Mouse (Mus musculus): ENCODE data around the gene Prcd. TPM values are rescaled to one million over a fixed set of nuclear protein-coding genes. Genes with fewer than 3 reads are reported as not detected.

Gene Prcd
- polyA plus RNA-seq, 1 experiment from 2014 or later, result 1.9 TPM

DNA sequence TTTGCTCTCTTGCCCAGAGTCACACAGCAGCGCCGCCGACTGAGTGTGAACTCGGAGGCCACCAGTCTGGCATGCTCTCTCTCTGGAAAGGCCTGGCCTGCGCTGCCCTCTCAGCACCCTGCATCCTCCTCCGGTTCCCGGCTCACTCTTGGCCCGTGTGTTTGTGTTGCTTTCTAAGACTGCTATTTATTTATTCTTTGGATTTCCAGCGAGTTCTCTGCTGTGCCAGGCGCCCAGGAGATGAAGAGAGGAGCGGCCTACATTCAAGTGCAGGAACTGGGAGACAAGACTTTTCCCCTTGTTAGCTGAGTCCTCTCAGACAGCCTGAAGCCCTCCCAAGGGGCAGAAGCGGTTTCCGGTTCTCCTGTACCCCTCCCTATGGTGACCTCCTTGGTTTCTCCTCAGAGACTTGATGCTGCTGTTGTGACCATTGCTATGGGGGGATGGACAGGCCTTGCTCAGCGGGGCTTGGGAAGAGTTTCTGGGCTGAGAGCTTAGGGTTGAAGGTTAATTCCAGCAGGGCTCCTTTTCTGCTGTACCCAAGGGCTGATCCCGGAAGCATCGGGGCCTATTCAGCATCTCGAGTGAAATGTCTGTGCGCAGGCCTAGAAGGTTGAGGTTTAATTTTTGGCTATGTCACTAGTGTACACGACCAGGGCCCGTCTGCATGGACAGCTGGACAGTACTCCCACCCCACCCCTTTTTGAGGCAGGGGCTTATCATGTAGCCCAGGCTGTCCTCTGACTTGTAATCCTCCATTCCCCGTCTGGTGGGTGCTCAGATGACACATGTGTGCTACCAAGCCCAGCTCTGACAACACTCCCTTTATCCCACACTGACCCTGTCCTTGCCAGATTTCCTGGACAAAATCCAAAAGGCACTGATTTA lies 8.9 kb upstream of the Prcd start:
- no peak for ATAC-seq (ENCODE audit: insufficient number of reproducible peaks, low FRiP score, low TSS enrichment, low read depth)
- H3K4me3 ChIP-seq, result no peak overlapping the region
- H3K27ac ChIP-seq, result no peak overlapping the region
- no peak overlapping the region for H3K4me2 ChIP-seq
- 0 out of 2 replicates have a peak, but pooled peaks cover 5% of the 10 kb centered on the region for H3K27me3 ChIP-seq
- no peak overlapping the region for H3K9ac ChIP-seq
- peaks cover 52% of the 10 kb centered on the region for H3K4me1 ChIP-seq
- H3K9me3 ChIP-seq, result no peaks in the 10 kb centered on the region
- WGBS, result 55% methylated on average over 21 of the region's 21 CpGs
- H3K36me3 ChIP-seq, result no peaks in the 10 kb centered on the region

GRCm38 (mm10) chr11:116645446-116646110 lies 7.8 kb upstream of the Prcd start:
- Histone ChIP-seq H3K27me3 (0 out of 2 replicates have a peak, but pooled peaks cover 5% of the 10 kb centered on the region), H3K4me2 (no peak overlapping the region), H3K4me1 (peaks cover 54% of the 10 kb centered on the region), H3K9me3 (no peaks in the 10 kb centered on the region), H3K9ac (no peak overlapping the region), H3K27ac (no peak overlapping the region), H3K36me3 (no peaks in the 10 kb centered on the region), H3K4me3 (no peak overlapping the region)
- no peak for ATAC-seq (ENCODE audit: insufficient number of reproducible peaks, low FRiP score, low TSS enrichment, low read depth)
- WGBS, result 37% methylated on average over 8 of the region's 8 CpGs

DNA sequence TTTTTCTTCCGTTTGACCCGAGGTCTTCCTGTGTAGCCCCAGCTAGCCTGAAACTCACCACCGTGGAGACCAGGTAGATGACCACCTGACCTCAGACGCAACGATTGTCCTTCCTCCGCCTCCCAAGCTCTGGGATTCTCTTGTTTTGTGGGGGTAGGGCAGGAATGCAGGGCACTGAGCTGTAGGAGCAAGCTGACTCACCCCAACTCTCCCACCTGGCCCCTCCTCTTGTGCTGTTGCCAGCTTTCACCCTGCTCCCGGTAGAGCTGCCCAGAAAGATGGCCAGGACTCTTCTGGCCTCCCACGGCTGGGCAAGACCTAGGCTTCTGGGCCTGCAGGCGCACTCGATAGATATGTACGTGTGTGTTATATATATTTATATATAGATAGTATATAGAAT lies 7.2 kb upstream of the Prcd start:
- Histone ChIP-seq H3K4me2 (no peak overlapping the region), H3K27ac (no peak overlapping the region), H3K36me3 (no peaks in the 10 kb centered on the region), H3K27me3 (peaks cover 6% of the 10 kb centered on the region; the same call in 1 of the 2 replicates), H3K9ac (no peak overlapping the region), H3K9me3 (no peaks in the 10 kb centered on the region), H3K4me3 (no peak overlapping the region), H3K4me1 (peaks cover 54% of the 10 kb centered on the region)
- ATAC-seq (ENCODE audit: insufficient number of reproducible peaks, low FRiP score, low TSS enrichment, low read depth), result no peak
- WGBS, result 55% methylated on average over 11 of the region's 11 CpGs

DNA sequence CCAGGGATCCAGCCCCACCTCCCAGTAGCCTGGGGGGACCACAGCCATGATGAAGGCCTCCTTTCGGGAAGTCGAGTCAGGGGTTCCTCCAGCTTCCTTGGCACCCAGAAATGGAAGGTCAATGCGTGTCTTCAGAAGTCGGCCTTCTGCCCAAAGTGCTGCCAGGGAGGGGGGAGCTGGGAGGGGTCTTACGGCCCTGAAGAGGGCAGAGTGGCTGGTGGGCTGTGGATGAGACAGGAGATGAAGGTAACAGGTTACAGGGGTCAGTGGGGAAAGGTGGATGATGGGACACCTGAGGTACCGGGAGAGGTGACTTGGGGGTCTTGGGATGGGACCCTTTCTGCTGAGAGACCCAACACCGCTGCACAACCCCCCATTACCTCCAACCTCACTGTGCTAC lies 6.6 kb upstream of the Prcd start:
- Histone ChIP-seq H3K9me3 (no peaks in the 10 kb centered on the region), H3K9ac (no peak overlapping the region), H3K27ac (no peak overlapping the region), H3K36me3 (no peaks in the 10 kb centered on the region), H3K4me2 (no peak overlapping the region), H3K4me3 (no peak overlapping the region), H3K4me1 (peaks cover 55% of the 10 kb centered on the region), H3K27me3 (peaks cover 9% of the 10 kb centered on the region; the same call in 1 of the 2 replicates)
- 79% methylated on average over 7 of the region's 7 CpGs for WGBS
- ATAC-seq (ENCODE audit: insufficient number of reproducible peaks, low FRiP score, low TSS enrichment, low read depth), result no peak

DNA sequence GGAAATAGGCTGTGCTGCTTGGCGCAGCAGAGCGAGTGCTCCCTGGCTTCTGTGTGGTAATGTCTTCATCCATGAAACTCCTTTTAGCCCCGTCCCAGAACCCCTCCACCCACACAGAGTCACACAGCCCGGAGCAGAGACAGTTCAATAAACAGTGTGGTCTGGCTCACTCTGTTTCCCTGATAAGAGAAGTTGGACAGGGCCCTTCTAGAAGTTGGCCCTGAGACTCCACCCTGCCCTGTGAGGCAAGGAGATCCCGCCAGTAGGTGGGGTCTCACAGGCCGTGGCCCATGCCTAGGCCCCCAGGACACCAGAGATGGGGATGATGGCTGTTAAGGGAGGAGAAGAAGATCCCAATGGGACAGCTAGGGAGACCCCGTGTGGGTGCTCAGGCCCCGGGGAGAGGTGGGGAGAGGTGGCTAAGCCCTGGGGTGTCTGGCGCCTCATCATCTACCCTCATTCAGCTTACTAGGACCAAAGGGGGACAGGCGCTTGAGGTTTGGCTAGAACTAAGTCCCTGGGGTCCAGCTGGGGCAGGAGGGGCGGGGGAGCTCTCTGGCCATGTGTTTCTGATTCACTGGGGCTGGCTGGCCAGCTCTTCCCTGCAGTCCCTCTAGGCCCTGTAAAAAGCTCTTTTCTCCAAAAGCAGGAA lies 5.9 kb upstream of the Prcd start:
- Histone ChIP-seq H3K9ac (no peak overlapping the region), H3K9me3 (no peaks in the 10 kb centered on the region), H3K4me3 (no peak overlapping the region), H3K27ac (peak overlapping the region; percentile 50), H3K27me3 (peaks cover 16% of the 10 kb centered on the region), H3K4me2 (no peak overlapping the region), H3K36me3 (no peaks in the 10 kb centered on the region), H3K4me1 (peaks cover 62% of the 10 kb centered on the region)
- no peak for ATAC-seq (ENCODE audit: insufficient number of reproducible peaks, low FRiP score, low TSS enrichment, low read depth)
- 35% methylated on average over 11 of the region's 11 CpGs for WGBS

- no peaks in the 10 kb centered on the region for H3K36me3 ChIP-seq
- 45% methylated on average over 18 of the region's 18 CpGs for WGBS
- H3K27me3 ChIP-seq, result peaks cover 22% of the 10 kb centered on the region
- H3K4me2 ChIP-seq, result no peak overlapping the region
- H3K4me1 ChIP-seq, result peaks cover 69% of the 10 kb centered on the region
- no peaks in the 10 kb centered on the region for H3K9me3 ChIP-seq
- no peak overlapping the region for H3K9ac ChIP-seq
- 0 out of 2 replicates have a peak overlapping the region, but pooled peaks have one; percentile 18 for H3K27ac ChIP-seq
- ATAC-seq (ENCODE audit: insufficient number of reproducible peaks, low FRiP score, low TSS enrichment, low read depth), result no peak
- no peak overlapping the region for H3K4me3 ChIP-seq
Observed at GRCm38 (mm10) chr11:116648213-116648921, 5.0 kb upstream of the Prcd start.

DNA sequence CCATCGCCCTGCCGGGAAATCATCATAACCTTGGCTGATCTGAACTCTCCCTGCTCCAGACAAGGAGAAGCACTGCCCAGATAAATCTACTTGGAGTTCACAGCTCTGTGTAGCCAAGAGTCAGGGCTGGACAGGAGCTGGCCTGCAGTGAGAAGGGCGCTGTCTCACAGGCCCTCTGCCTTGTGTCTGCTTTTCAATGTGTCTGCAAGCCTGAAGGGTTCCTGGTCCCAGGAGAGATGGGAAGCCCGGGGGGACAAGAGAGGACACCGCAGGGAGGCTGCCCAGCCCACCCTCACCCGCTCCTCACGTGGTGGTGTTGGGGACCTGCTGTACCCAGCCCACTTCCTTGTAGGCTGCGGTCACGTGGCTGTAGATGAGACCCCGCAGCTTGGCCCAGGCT lies 4.4 kb upstream of the Prcd start:
- no peak overlapping the region for H3K4me3 ChIP-seq
- WGBS, result 75% methylated on average over 10 of the region's 10 CpGs
- H3K9me3 ChIP-seq, result no peaks in the 10 kb centered on the region
- H3K4me1 ChIP-seq, result peaks cover 69% of the 10 kb centered on the region
- no peaks in the 10 kb centered on the region for H3K36me3 ChIP-seq
- H3K27ac ChIP-seq, result no peak overlapping the region
- H3K4me2 ChIP-seq, result no peak overlapping the region
- no peak overlapping the region for H3K9ac ChIP-seq
- ATAC-seq (ENCODE audit: insufficient number of reproducible peaks, low FRiP score, low TSS enrichment, low read depth), result no peak
- H3K27me3 ChIP-seq, result peaks cover 27% of the 10 kb centered on the region

- no peaks in the 10 kb centered on the region for H3K36me3 ChIP-seq
- peaks cover 71% of the 10 kb centered on the region for H3K4me1 ChIP-seq
- no peak overlapping the region for H3K4me2 ChIP-seq
- H3K27ac ChIP-seq, result no peak overlapping the region
- peaks cover 34% of the 10 kb centered on the region for H3K27me3 ChIP-seq
- H3K9ac ChIP-seq, result no peak overlapping the region
- no peak for ATAC-seq (ENCODE audit: insufficient number of reproducible peaks, low FRiP score, low TSS enrichment, low read depth)
- no peak overlapping the region for H3K4me3 ChIP-seq
- 90% methylated on average over 13 of the region's 13 CpGs for WGBS
- H3K9me3 ChIP-seq, result no peaks in the 10 kb centered on the region
Observed at GRCm38 (mm10) chr11:116649711-116650337, 3.5 kb upstream of the Prcd start.

GRCm38 (mm10) chr11:116650811-116651210 lies 2.5 kb upstream of the Prcd start:
- Histone ChIP-seq H3K27ac (no peak overlapping the region), H3K27me3 (peaks cover 37% of the 10 kb centered on the region), H3K36me3 (no peaks in the 10 kb centered on the region), H3K9me3 (no peaks in the 10 kb centered on the region), H3K4me2 (no peak overlapping the region), H3K9ac (no peak overlapping the region), H3K4me3 (no peak overlapping the region), H3K4me1 (peaks cover 65% of the 10 kb centered on the region)
- no peak for ATAC-seq (ENCODE audit: insufficient number of reproducible peaks, low FRiP score, low TSS enrichment, low read depth)
- WGBS, result 73% methylated on average over 8 of the region's 8 CpGs

DNA sequence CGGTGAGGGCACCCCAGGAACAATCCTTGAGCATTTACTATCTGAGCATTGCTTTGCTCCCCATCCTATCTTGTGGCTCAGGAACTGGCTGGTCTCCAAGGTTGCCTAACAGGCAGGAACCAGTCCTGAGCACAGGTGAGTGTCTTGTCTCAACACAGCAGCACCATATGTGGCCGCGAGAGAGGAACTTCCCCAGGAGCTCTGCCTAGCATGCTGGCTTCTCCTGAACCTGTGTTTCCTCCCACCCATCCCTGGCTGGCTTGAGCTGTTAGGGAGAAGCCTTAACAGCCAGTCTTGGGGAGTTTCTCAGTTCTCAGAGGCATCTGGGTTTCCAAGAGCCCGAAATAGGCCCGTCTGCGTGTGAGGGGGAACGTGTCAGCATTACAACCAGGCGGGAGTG lies 2.0 kb upstream of the Prcd start:
- no peak overlapping the region for H3K27ac ChIP-seq
- peaks cover 61% of the 10 kb centered on the region for H3K4me1 ChIP-seq
- H3K4me2 ChIP-seq, result 0 out of 2 replicates have a peak overlapping the region, but pooled peaks have one; percentile 94
- 51% methylated on average over 8 of the region's 8 CpGs for WGBS
- no peak overlapping the region for H3K9ac ChIP-seq
- no peaks in the 10 kb centered on the region for H3K9me3 ChIP-seq
- H3K36me3 ChIP-seq, result no peaks in the 10 kb centered on the region
- peaks cover 37% of the 10 kb centered on the region for H3K27me3 ChIP-seq
- ATAC-seq (ENCODE audit: insufficient number of reproducible peaks, low FRiP score, low TSS enrichment, low read depth), result no peak
- no peak overlapping the region for H3K4me3 ChIP-seq
